Mouse (Mus musculus) frontal cortex, postnatal 25 days (tissue): ENCODE data around the gene Gm9573.

Experiments used
- DNase-seq, 2 experiments: peaks; one replicate each; pipeline ENCODE4 v3.0.0; 2022; ENCODE audit warnings: low spot score in 2 of 2

The Gm9573 gene

DNA sequence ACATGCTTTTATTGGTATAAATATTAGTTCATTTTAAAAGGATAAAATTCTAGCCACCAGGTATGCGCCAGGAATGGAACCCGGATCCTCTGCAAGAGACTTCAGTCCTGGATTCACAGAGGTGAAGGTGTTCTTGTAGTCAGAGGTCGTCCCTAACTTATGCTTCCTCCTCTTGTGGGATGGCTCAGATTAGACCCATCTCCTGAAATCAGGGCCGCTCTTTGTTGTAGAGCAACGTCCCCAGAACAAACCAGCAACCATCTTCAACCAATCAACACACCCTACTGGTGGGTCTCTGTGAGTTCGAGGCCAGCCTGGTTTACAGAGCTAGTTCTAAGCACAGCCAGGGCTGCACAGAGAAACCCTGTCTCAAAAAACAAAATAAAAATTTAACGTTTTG lies 32.0 kb downstream of the Gm9573 start:
- no peak for DNase-seq

DNA sequence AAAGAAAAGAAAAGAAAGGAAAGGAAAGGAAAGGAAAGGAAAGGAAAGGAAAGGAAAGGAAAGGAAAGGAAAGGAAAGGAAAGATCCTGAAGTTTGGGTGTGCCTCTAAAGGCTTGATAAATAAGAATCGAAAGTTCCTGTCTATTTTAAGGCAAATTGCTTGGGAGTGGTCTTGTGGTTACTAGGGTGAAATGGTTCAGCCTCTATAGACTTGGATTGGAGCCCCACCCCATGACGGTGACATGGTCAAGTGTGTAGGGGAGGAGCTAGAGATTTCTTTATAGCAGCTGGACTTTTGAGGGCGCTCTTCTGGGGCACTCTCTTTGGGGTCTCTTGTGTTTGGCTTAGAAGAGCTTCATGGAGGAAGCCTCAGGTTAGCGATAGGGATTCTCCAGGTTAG lies 32.7 kb downstream of the Gm9573 start:
- no peak for DNase-seq

DNA sequence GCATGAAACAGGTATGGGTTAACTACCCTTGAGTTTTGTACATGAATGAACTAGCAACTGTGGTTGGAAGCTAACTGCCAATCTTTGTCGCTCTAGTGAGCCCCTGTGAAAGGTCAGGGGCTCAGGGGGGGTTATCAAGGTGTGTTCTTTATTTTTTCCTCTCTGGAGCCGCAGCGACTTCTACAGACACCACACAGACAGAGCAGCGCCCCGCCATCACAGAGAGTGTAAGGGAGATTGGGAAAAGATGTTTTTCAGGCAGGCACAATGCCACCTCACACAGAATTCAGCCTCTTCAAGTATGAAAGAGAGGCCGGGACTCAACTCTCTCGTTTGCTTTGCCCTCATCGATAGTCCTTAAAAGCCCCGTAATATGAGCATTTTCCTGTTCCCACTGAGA lies 34.3 kb downstream of the Gm9573 start:
- no peak for DNase-seq

DNA sequence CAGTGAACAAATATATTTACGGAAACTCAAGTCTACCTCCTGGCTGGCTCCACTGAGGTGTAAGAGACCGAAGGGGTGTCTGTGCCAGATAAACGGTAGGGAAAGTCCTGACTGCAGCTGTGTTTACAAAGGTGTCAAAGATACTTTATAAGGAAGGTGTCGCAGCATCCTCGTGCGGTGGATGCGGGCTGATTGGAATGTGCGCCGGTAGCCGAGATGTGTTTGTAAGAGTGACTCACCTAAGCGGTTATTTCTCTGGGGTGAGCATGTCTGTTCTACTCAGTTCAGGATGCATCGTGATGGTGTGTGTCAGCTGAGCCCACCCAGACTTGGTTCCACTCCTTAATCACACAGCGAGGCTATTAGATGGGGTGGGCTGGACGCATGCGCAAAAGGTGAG lies 34.7 kb downstream of the Gm9573 start:
- no peak for DNase-seq

DNA sequence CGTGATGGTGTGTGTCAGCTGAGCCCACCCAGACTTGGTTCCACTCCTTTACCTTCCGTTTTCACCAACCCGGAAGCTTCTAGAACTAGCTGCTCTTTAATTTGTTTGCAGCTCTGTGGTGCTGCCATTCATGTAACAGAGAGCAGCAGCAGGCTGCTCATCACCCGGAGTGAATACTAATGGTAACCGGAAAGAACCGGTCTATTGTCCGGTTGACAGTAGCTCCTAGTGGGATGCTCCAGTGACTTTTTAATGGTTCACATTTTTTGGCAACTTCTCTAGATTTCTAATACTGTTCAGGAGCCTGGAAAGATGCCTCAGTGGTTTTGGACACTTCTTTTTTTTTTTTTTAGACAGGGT lies 35.2 kb downstream of the Gm9573 start:
- DNase-seq, result no peak

DNA sequence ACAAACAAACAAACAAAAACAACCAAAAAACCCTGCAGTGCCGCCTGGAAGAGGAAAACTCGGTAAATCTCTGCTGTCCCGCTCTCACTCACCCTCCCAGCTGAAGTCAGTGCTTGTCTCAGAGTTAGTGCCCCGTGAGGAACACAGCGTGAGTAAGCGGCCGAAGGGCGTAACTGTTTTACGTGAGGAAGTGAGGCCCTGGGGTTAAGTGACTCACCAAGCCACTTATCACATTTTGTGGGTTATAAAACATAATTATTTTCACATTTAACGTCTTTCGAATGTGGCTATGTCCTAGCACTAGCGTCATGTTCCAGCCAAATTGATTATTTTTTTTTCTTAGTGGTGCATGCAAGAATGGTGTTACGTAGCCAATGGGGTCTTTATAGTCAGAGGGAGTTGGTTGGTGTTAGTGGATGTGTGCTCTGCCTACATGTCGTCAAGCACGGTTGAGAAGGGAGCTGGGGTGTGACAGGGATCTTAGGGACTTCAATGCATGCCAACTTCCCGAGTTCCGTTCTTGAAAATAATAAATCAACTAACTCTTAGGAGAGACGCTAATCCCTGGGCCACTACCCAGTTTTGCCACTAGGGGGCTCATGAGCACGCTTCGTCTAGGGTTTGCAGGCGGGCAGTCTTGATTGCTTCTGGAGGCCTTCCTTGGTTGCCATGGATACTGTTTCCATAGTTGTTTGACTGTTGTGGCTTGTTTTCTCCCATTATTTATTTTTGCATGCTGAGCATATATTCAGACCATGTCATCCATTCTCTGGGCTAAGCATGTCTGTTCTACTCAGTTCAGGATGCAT lies 35.8 kb downstream of the Gm9573 start:
- DNase-seq, result peak; percentile 60 to 67

DNA sequence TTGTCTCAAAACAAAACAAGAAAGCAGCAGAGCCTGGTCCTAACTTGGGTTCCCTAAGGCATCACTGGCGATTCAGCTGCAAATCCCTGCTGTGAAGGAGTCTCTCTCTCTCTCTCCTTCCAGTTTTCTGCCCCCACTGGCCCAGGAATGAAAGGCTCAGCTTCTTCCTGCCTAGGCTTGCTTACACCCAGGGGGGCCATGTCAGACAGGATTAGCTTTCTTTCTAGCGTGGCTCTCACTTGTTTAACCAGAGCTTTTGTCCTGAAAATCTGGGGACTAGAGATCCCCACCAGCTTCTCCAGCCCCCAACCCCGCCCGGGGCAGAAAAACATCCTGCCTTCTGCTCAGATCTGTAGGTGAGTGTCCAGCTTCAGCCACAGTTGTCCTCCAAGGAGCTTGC lies 38.0 kb downstream of the Gm9573 start:
- DNase-seq, result no peak

DNA sequence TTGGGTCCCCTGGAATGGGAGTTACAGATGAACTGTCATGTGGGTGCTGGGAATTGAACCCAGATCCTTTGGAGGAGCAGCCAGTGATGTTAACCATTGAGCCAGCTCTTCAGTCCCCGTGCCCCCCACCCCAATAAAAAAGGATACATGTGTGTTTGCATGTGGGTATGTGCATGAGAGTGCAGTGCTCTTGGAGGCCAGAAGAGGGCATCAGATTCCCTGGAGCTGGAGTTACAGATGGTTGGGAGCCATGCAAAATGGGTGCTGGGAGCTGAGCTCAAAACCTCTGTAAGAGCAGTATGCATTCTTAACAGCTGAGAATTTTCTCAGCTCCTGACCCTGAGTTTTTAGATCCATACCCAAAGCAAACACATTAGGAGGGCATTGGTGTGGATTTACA lies 39.1 kb downstream of the Gm9573 start:
- DNase-seq, result no peak

DNA sequence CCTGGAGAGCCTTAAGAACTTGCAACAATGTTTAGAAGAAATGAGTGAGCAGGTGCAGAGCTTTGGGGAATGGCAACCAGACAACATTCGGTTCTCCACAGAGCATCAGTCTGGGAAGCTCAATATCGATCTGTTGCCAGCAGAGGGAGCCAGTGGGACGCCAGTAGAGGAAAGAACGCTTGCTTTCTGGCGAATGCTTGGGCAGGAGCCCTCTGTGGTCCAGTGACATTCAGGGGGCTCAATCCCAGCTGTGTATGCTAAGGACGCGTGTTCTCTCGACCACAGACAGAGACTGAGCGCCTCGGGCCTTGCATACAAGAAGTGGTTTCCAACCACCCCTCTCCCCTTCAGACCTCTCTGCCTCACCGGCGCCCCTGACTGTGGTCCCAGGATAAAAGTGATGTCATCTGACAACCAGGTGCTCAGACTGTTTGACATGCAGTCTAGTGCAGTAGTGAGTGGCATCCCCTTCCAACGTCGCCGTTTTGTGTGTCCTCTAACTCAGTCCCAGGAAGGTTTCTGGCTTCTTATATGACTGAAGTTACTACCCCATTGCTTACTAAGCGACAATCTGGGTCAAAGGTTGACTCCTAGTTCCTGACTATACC lies 42.0 kb downstream of the Gm9573 start:
- peak; percentile 74 to 82 for DNase-seq

DNA sequence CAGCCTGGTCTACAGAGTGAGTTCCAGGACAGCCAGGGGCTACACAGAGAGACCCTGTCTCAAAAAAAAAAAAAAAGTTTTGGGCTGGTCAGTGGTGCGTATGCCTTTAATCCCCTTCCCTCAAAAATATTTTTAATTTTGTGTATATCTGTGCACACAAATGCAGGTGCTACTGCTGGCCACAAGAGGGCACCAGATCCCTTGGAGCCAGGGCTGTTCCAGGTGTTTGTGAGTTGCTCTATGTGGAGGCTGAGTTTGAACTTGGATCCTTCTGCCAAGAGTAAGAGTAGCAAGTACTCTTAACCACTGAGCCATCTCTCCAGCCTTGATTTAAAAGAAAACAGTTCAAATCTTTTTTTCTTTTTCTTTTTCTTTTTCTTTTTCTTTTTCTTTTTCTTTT lies 43.5 kb downstream of the Gm9573 start:
- no peak for DNase-seq

DNA sequence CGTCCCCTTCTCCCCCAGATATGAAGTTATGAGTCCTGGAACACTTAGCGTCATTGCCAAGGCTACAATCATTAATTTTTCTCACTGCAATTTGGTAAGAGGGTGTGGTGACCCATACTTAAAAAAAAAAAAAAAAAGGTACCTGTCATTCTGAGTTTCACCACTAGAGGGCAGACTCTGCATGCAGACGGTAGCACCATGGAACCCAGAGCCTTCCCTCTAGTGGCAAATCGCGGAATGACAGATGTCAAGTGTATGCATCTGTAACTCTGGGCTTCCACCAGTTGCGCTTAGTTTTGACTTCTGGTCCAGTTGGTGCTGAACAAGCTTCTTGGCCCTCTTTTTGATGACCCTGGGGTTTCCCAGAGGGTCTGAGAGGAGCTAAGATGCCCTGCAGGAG lies 48.2 kb downstream of the Gm9573 start:
- peak; percentile 58 to 68 for DNase-seq

DNA sequence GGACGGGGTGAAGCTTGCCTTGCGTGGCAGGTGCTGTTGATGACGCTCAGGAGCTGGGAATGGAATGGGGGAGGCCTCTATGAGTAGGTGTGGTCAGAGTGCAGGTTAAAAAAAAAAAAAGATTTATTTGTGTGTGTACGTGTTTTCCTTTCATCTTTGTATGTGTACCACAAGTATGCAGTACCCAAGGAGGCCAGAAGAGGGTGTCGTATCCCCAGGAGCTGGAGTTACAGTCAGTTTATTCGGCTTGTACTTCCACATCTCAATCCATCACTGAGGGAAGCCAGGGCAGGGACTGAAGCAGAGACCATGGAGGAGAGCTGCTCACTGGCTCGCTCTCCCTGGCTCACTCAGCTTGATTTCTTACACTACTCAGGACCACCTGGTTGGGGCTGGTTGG lies 55.0 kb downstream of the Gm9573 start:
- DNase-seq, result no peak

DNA sequence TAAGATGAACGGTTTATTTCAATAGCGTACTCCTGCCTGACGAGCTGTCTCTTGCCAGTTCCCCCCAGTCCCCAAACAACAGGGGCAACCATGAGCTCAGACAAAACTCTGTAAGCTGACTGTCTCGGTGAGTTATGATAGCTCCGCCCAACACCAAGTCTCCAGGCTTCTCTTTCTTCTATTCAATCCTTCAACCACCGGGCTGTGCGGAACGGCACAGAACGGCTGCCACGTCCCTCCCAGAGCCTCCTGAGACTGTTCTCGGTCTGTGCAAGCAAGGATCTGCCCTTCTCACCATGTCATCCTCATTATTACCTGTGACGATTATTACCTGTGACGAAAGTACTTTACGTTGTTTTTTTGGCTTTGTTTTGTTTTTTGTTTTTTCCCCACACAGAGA lies 55.6 kb downstream of the Gm9573 start:
- DNase-seq, result no peak

DNA sequence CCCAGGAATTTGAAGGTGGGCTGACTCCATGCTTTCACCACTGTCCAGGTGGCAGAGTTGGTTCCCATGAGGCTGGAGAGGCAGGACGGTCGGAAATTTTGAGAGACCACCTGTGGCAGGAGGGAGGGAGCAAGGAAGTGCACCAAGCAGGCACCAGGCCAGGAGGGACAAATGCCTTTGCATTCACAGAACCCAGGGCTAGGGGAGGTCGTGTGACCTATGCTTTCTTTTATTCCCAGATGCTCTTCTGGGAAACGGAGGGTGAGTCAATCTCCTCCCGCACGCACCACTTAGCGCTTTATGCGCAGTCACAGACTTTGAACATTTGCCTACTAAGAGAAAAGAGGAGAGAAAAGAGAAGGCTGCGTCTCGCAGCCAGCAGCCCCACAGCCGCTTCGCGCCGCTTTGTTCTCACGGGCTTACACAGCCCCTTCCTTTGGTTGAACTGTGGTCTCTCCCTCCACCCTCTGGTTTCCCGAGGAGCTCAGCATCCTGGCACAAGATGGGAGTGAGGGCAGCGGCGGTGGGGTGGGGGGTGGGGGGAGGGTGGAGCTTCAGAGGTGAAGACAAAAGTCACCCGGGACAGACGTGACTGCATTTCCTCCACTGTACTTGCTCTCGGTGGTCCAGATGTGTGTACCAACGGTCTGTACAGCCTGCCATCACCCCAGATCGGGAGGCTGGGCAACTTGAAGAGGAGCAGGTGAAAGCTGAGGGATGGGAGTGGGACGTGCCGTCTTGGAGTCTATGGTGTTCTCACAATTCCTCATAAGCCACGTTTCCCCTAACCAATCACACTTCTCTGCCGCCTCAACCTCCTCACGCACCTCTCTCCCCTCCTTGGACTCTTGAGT lies 57.1 kb downstream of the Gm9573 start:
- no peak for DNase-seq
